Mouse (Mus musculus): Measurements from ENCODE around the gene Ntsr1. TPM values are rescaled to one million over a fixed set of nuclear protein-coding genes. Genes with fewer than 3 reads are reported as not detected.

The Ntsr1 gene
- polyA plus RNA-seq, 1 experiment = not detected

DNA sequence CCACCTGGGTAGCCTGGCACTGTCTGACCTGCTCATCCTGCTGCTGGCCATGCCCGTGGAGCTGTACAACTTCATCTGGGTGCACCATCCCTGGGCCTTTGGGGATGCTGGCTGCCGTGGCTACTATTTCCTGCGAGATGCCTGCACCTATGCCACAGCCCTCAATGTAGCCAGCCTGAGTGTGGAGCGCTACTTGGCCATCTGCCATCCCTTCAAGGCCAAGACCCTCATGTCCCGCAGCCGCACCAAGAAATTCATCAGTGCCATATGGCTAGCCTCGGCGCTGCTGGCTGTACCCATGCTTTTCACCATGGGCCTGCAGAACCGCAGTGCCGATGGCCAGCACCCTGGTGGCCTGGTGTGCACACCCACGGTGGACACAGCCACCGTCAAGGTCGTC is 950 bp downstream of the Ntsr1 start:
- H3K4me1 ChIP-seq (ENCODE audit: control insufficient read depth, insufficient read depth, low read length) = no peaks in the 10 kb centered on the region
- DNase-seq = no peak
- H3K4me3 ChIP-seq (replicated peaks; ENCODE audit: extremely low read depth, low read depth, low read length) = no peak overlapping the region
- TF ChIP-seq POLR2A (IDR thresholded peaks at IDR 0.05; ENCODE audit: borderline replicate concordance, extremely low read depth, low read depth, low read length) (no peak), CTCF (IDR thresholded peaks at IDR 0.05; ENCODE audit: insufficient read depth, low read length) (no peak)
- WGBS = 31% methylated on average over 13 of the region's 13 CpGs

DNA sequence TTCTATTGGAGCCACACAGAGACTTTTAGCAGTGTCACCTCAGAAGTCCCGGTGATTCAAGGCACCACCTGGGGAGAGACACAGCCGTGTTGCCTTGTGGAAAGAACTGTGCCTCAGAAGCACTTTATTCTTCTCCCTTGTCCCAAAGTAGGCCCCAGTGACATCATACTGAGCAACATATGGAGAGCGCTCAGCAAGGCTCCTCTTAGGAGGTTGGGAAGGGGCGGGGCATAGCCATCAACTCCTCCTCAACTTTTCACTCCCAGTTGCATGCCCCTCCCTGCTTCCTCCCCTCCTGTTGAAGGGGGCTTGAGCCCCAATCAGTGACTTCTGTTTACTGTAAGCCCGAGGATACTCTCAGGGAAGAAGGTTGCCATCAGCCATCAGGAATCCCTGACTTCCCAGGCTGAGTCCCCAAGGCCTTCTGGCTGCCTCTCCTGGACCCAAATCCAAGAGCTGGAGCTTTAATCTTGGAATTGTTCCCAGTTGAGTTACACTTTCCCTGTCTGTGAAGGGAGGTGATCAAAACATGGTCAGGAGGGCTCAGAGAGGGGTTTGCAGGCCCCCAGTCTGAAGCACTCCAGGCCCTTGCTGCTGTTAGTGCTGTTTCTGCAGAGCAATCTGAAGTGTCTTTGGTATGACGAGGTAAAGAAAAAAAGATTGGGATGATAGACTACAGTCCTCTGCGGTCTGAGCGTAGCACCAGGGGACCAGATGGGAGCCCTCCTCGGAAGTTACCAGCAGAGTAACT is 1.6 kb downstream of the Ntsr1 start:
- H3K4me3 ChIP-seq (replicated peaks; ENCODE audit: extremely low read depth, low read depth, low read length) = no peak overlapping the region
- DNase-seq = no peak
- TF ChIP-seq POLR2A (IDR thresholded peaks at IDR 0.05; ENCODE audit: borderline replicate concordance, extremely low read depth, low read depth, low read length) (no peak), CTCF (IDR thresholded peaks at IDR 0.05; ENCODE audit: insufficient read depth, low read length) (no peak)
- H3K4me1 ChIP-seq (ENCODE audit: control insufficient read depth, insufficient read depth, low read length) = no peaks in the 10 kb centered on the region
- WGBS = 39% methylated on average over 9 of the region's 9 CpGs

DNA sequence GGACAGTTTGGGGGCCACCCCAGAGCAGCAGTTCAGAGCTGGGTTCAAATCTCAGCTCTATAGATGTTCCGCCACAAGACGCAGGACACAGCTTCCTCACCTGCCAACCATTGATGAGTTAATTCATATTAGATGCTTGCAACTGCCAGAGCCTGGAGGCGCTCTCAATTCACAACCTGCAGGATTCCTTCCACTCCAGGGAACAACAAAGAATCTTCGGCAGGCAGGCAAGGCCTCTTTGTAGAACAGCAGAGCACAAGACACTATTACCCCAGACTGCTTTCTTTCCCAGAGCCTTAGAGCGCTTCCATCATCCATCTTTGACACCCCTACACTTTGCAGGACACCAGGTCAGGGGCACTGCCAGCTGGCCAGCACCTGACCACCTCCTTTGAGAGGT is 6.5 kb downstream of the Ntsr1 start:
- DNase-seq = no peak
- H3K4me1 ChIP-seq (ENCODE audit: control insufficient read depth, insufficient read depth, low read length) = no peaks in the 10 kb centered on the region
- WGBS = 82% methylated on average over 5 of the region's 5 CpGs
- TF ChIP-seq CTCF (IDR thresholded peaks at IDR 0.05; ENCODE audit: insufficient read depth, low read length) = no peak
- TF ChIP-seq POLR2A (IDR thresholded peaks at IDR 0.05; ENCODE audit: borderline replicate concordance, extremely low read depth, low read depth, low read length) = no peak
- H3K4me3 ChIP-seq (replicated peaks; ENCODE audit: extremely low read depth, low read depth, low read length) = no peak overlapping the region

DNA sequence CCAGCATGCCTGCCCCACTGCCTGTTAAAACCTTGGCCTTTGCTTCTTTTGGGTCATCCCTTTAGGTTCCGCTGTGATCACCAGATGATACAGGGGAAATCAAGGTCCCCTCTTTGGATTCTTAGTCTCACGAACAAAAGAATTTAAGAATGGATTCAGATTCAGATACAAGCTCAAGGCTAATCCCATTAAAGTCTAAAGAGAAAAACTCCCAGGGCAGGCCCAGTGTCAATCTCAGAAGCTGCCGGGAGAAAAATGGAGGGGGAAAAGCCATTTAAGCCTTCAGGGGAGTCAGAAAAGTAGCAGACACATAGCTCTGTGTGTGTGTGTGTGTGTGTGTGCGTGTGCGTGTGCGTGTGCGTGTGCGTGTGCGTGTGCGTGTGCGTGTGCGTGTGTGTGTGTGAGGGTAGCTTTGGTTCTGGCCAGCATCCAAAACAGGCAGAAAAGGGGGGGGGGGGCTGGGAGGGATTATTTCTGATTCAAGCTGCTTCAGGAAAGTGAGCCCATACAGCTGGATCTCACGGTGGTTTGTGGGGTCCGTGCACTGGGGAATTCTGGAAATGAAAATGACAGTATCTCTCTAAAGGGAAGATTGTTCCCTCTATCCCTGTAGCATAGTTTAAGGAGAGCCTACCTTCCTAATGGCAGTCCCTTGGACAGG is 8.8 kb downstream of the Ntsr1 start:
- no peak overlapping the region for H3K4me3 ChIP-seq (replicated peaks; ENCODE audit: extremely low read depth, low read depth, low read length)
- no peak for DNase-seq
- no peaks in the 10 kb centered on the region for H3K4me1 ChIP-seq (ENCODE audit: control insufficient read depth, insufficient read depth, low read length)
- 77% methylated on average over 14 of the region's 14 CpGs for WGBS
- TF ChIP-seq POLR2A (IDR thresholded peaks at IDR 0.05; ENCODE audit: borderline replicate concordance, extremely low read depth, low read depth, low read length) (no peak), CTCF (IDR thresholded peaks at IDR 0.05; ENCODE audit: insufficient read depth, low read length) (no peak)

DNA sequence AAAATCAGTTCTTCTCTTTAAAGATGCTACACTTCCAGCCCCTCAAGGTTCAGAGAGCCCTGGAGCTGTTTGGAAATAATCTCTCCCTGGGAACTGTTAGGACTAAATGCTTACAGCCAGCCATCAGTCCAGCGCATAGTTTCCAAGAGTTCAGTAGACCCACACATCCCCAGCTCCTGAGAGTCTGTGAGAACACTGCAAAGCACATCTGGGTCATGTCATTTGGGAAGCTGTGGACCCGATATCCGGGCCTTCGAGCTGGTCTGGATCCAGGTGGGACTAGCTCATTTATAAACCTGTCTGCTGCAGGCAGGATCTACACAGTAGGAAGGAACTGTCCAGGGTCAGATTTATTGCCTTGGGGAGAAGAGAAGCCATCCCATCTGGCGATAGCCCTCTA is 11.1 kb downstream of the Ntsr1 start:
- Histone ChIP-seq H3K4me3 (replicated peaks; ENCODE audit: extremely low read depth, low read depth, low read length) (no peak overlapping the region), H3K4me1 (ENCODE audit: control insufficient read depth, insufficient read depth, low read length) (no peaks in the 10 kb centered on the region)
- DNase-seq = no peak
- no peak for TF ChIP-seq CTCF (IDR thresholded peaks at IDR 0.05; ENCODE audit: insufficient read depth, low read length)
- no peak for TF ChIP-seq POLR2A (IDR thresholded peaks at IDR 0.05; ENCODE audit: borderline replicate concordance, extremely low read depth, low read depth, low read length)
- 75% methylated on average over 5 of the region's 5 CpGs for WGBS

DNA sequence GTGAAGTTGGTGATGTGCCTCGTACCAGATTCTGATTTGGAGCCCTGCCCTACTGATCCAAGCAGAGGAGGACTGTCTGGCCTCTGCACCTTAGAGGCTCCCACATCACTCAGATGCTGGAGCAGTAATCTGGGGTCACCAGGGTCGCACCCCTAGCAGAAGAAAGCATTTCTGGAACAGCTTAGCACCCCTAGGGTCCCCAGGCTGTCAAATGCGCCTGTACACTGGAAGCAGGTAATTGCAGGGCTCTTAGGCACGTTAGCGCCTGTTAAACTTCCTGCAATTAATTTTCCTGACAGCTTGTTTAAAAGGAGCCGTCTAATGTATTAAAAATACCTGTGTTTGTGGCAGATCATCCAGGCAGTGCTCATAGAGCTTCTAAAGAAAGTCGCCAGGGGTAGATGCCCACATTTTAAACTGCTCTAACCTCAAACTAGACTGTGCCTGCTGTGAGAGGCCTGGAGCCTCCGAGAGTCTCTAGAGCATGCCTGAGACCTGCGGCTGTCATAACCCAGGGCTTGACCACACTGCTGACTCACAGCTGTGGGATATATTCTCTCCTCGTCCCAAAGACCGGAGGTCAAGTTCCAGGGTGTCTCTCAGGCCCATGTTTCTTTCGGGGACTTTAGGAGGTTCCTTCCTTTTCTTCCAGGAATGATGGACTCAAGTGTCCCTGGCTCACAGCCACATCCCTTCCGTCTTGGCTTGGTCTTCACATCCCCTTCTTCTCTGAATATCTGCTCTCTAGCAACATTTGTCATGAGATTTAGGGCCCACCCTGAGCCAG is 12.3 kb downstream of the Ntsr1 start:
- 30% methylated on average over 13 of the region's 13 CpGs for WGBS
- TF ChIP-seq POLR2A (IDR thresholded peaks at IDR 0.05; ENCODE audit: borderline replicate concordance, extremely low read depth, low read depth, low read length) = no peak
- TF ChIP-seq CTCF (IDR thresholded peaks at IDR 0.05; ENCODE audit: insufficient read depth, low read length) = no peak
- H3K4me3 ChIP-seq (replicated peaks; ENCODE audit: extremely low read depth, low read depth, low read length) = no peak overlapping the region
- H3K4me1 ChIP-seq (ENCODE audit: control insufficient read depth, insufficient read depth, low read length) = no peaks in the 10 kb centered on the region
- DNase-seq = no peak

DNA sequence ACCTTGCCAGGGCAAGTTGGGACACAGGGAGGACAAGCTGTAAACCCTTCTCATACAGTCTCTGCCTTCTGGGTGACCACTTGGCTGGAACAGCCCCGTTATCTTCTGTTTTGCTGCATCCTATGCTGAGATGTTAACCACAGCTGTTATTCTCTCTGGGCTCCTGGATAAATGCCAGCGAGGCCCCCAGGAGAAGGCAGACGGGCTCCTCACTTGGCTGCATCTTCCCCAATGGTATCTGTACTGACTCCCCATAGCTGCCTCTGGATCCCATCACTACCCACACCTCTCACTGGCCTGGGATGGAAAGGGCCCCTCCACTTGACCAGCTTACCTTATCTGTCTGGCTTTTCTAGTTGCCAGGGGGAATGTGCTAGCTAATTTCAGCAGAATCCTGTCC is 13.2 kb downstream of the Ntsr1 start:
- WGBS = 55% methylated on average over 3 of the region's 3 CpGs
- Histone ChIP-seq H3K4me3 (replicated peaks; ENCODE audit: extremely low read depth, low read depth, low read length) (no peak overlapping the region), H3K4me1 (ENCODE audit: control insufficient read depth, insufficient read depth, low read length) (no peaks in the 10 kb centered on the region)
- TF ChIP-seq POLR2A (IDR thresholded peaks at IDR 0.05; ENCODE audit: borderline replicate concordance, extremely low read depth, low read depth, low read length) (no peak), CTCF (IDR thresholded peaks at IDR 0.05; ENCODE audit: insufficient read depth, low read length) (no peak)
- DNase-seq = no peak

DNA sequence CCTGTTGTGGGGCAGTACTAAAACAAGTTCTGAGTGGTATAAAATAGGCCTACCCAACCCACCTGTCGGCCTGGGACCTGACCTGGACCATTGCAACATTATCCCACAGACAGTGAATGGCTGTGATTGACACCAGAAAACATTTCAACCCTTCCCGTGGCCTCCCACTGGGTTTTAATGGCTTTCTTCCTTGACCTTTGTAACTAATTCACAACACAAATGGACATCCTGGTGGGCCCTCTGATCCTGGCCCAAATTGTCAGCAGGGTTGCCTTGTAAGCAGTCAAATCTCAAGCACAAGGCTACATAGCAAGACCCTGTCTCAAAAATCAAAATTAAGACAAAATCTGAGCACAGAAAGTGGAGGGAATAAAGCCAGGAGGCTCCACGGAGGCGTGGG is 14.1 kb downstream of the Ntsr1 start:
- no peaks in the 10 kb centered on the region for H3K4me1 ChIP-seq (ENCODE audit: control insufficient read depth, insufficient read depth, low read length)
- no peak for TF ChIP-seq CTCF (IDR thresholded peaks at IDR 0.05; ENCODE audit: insufficient read depth, low read length)
- no peak for TF ChIP-seq POLR2A (IDR thresholded peaks at IDR 0.05; ENCODE audit: borderline replicate concordance, extremely low read depth, low read depth, low read length)
- H3K4me3 ChIP-seq (replicated peaks; ENCODE audit: extremely low read depth, low read depth, low read length) = no peak overlapping the region
- DNase-seq = no peak
- 73% methylated on average over 4 of the region's 4 CpGs for WGBS

DNA sequence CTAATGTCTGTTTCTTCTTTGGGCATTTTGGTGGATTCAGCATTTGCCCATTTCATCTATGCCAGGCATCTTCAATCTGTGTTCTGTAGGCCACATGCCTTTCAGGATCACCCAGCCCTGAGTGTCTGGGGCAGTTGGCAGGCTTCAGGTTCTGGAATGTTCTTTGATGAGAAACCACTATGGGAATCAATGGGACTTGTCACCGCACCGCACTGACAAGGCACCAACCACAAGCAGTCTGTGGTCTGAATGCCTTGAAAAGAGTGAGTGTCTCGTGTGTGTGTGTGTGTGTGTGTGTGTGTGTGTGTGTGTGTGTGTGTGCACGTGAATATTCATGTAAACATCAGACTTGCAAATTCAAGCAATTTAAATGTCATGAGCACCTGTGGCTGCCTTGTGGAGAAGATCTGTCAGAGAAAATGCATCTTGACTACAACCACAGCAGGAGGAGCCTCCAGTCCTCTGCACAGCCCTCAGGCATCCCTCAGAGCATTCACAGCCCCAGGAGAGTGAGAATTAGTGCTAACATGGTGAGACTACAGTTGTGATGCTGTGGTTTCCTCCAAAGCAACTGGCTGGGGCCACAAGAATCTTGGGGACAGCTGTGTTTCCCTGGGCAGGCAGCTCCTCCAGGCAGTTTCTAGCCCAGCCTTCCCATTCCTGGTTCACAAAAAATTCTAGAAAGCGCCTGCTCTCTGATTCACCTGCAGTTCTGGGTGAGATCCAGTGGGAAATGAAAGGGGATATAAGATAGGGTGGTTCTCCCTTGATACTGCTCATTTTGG is 21.9 kb downstream of the Ntsr1 start:
- 73% methylated on average over 5 of the region's 5 CpGs for WGBS
- DNase-seq = no peak
- no peak for TF ChIP-seq CTCF (IDR thresholded peaks at IDR 0.05; ENCODE audit: insufficient read depth, low read length)
- TF ChIP-seq POLR2A (IDR thresholded peaks at IDR 0.05; ENCODE audit: borderline replicate concordance, extremely low read depth, low read depth, low read length) = no peak

More for the DNA sequence above, 21.9 kb downstream of the Ntsr1 start:
- Histone ChIP-seq H3K4me1 (ENCODE audit: control insufficient read depth, insufficient read depth, low read length) (no peaks in the 10 kb centered on the region), H3K4me3 (replicated peaks; ENCODE audit: extremely low read depth, low read depth, low read length) (no peak overlapping the region)
